Mouse (Mus musculus) lung, postnatal 0 days (tissue): ENCODE results near the gene Adcy2.

ENCODE experiments used
- CTCF ChIP-seq: IDR thresholded peaks from 2 replicates; pipeline ENCODE4 v1.5.1; 2016; ENCODE audit warnings: antibody characterized with exemption, mild to moderate bottlenecking
- EP300 ChIP-seq: IDR thresholded peaks from 2 replicates; pipeline ENCODE4 v1.6.1; 2016; ENCODE audit warnings: antibody characterized with exemption, mild to moderate bottlenecking, control low read depth

DNA sequence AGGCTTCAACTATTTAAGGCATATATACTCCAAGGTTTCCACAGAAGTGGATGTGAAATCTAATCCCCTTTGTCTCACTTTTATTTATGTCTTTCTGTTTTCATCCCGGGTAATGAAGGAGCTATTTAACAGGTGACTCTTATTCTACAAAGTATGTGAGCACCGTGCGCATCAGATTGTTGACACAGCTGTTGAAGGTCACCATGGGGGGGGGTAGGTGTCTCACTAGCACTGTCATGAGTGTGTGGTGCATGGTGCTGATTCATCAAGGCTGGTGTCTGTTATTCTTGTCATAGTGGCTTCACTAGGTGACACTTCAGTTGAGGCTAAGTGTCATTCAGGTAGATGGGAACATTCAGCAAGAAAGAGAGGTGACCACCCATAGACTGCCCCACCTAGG is 234.7 kb downstream of the Adcy2 start:
- no peak for TF ChIP-seq EP300
- no peak for TF ChIP-seq CTCF
